Mouse (Mus musculus): ENCODE results near the gene Chmp2a.

DNA sequence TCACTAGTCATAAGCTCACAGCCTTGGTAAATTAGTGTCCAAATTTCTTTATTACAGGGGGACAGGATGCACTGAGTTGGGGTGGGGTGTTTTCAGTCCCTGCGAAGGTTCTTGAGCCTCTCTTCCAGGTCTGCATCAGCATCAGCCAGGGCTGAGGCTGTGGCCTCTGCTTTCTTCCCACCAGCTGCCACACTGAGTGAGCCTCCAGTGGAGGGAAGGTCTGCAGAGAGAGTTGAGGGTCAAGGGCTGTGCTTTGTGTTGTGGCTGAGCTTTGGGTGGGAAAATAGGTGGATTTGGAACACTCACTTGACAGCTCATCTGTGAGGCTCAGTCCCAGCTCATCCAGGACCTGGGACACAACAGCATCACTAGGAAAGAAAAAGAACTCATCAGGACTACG lies 2.6 kb downstream of the Chmp2a start:
- TF ChIP-seq CTCF (IDR thresholded peaks at IDR 0.05; ENCODE audit: borderline replicate concordance, insufficient read depth, low read depth, low read length) (no peak), POLR2A (IDR thresholded peaks at IDR 0.05; ENCODE audit: borderline replicate concordance, insufficient read depth, low read length) (no peak)
